Mouse (Mus musculus) heart, embryonic 15.5 days (tissue): ENCODE measurements at regions not wholly inside any gene's neighbourhood (a gene's known extent, or its start where the extent isn't known, plus 50 kb on each side); places are given as distances from the start of the nearest gene placed in this dataset.

ENCODE experiments used
- ATAC-seq: fragments of 200-750 bp; cut with Nextera tagmentation; replicated peaks from 2 replicates; pipeline ENCODE4 v1.8.0; 2017; ENCODE audit warnings: low read depth, moderate TSS enrichment; ENCODE audit not compliant: insufficient number of reproducible peaks, insufficient read depth, low FRiP score
- H3K27ac ChIP-seq: fragments of 300-500 bp; sonication (generic); 2 replicates; pipeline ENCODE4 v1.5.1; 2015; ENCODE audit warnings: mild to moderate bottlenecking, inconsistent platforms
- H3K27me3 ChIP-seq: fragments of 300-500 bp; sonication (generic); 2 replicates; pipeline ENCODE4 v1.6.1; 2015; ENCODE audit warnings: inconsistent platforms
- H3K36me3 ChIP-seq: fragments of 300-500 bp; sonication (generic); 2 replicates; pipeline ENCODE4 v1.6.1; 2015; ENCODE audit warnings: mild to moderate bottlenecking, inconsistent platforms
- H3K4me1 ChIP-seq: fragments of 300-500 bp; sonication (generic); replicated peaks from 2 replicates; pipeline ENCODE4 v1.6.1; 2015; ENCODE audit warnings: inconsistent platforms
- H3K4me2 ChIP-seq: fragments of 300-500 bp; sonication (generic); 2 replicates; pipeline ENCODE4 v1.6.1; 2015; ENCODE audit warnings: inconsistent platforms, mild to moderate bottlenecking, moderate library complexity
- H3K4me3 ChIP-seq: fragments of 300-500 bp; sonication (generic); 2 replicates; pipeline ENCODE4 v1.5.1; 2015; ENCODE audit warnings: mild to moderate bottlenecking, inconsistent platforms
- H3K9ac ChIP-seq: fragments of 300-500 bp; sonication (generic); 2 replicates; pipeline ENCODE4 v1.6.1; 2015; ENCODE audit warnings: mild to moderate bottlenecking, inconsistent platforms
- H3K9me3 ChIP-seq: fragments of 300-500 bp; sonication (generic); replicated peaks from 2 replicates; pipeline ENCODE4 v1.6.1; 2016; ENCODE audit warnings: inconsistent platforms
- WGBS: fragments of 180-500 bp; shearing (Covaris S2); methylation state at CpG from one replicate; pipeline ENCODE4 v1.1.7; 2015; ENCODE audit warnings: mixed read lengths; 5-methylcytosine and 5-hydroxymethylcytosine counted together

GRCm38 (mm10) chr13:103470141-103470540 lies 135.8 kb upstream of the Mast4 start:
- no peak overlapping the region for H3K9ac ChIP-seq
- 81% methylated on average over 6 of the region's 6 CpGs for WGBS
- H3K9me3 ChIP-seq, result no peaks in the 10 kb centered on the region
- H3K36me3 ChIP-seq, result no peaks in the 10 kb centered on the region
- no peaks in the 10 kb centered on the region for H3K4me1 ChIP-seq
- no peak overlapping the region for H3K4me2 ChIP-seq
- ATAC-seq, result no peak
- no peaks in the 10 kb centered on the region for H3K27me3 ChIP-seq
- H3K4me3 ChIP-seq, result no peak overlapping the region
- H3K27ac ChIP-seq, result no peak overlapping the region

DNA sequence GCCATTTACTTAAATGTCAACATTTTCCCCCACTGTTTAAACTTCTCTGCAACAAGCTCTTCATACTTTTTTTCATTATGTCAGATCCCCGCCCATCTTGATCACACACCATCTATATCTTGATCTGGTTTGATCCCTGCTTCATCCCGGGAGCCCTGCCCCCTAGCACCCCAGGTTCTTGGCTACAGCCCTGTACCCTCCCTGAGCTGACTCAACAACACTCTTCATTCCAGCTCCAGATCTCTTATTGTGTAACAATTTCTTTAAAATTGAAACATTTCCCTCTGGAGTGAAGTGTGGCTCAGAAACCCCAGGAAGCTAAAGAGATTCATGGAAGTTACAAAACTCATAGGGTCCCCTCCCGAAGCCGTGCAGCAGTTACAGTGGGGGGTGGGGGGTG lies 126.2 kb upstream of the Mast4 start:
- Histone ChIP-seq H3K4me3 (no peak overlapping the region), H3K27me3 (no peaks in the 10 kb centered on the region), H3K9me3 (no peaks in the 10 kb centered on the region), H3K9ac (no peak overlapping the region), H3K4me1 (no peaks in the 10 kb centered on the region), H3K4me2 (no peak overlapping the region), H3K36me3 (no peaks in the 10 kb centered on the region), H3K27ac (no peak overlapping the region)
- ATAC-seq, result no peak
- WGBS, result 74% methylated on average over 4 of the region's 4 CpGs

GRCm38 (mm10) chr13:103459486-103460147 lies 125.3 kb upstream of the Mast4 start:
- no peak for ATAC-seq
- no peak overlapping the region for H3K4me3 ChIP-seq
- no peaks in the 10 kb centered on the region for H3K36me3 ChIP-seq
- no peak overlapping the region for H3K9ac ChIP-seq
- H3K27ac ChIP-seq, result no peak overlapping the region
- no peak overlapping the region for H3K4me2 ChIP-seq
- H3K9me3 ChIP-seq, result no peaks in the 10 kb centered on the region
- WGBS, result 82% methylated on average over 13 of the region's 13 CpGs
- H3K4me1 ChIP-seq, result no peaks in the 10 kb centered on the region
- H3K27me3 ChIP-seq, result no peaks in the 10 kb centered on the region

GRCm38 (mm10) chr13:103452837-103453236 lies 118.5 kb upstream of the Mast4 start:
- ATAC-seq, result no peak
- Histone ChIP-seq H3K27me3 (no peaks in the 10 kb centered on the region), H3K4me3 (no peak overlapping the region), H3K4me2 (no peak overlapping the region), H3K36me3 (no peaks in the 10 kb centered on the region), H3K4me1 (no peaks in the 10 kb centered on the region), H3K9ac (no peak overlapping the region), H3K9me3 (no peaks in the 10 kb centered on the region), H3K27ac (no peak overlapping the region)
- 66% methylated on average over 4 of the region's 4 CpGs for WGBS

DNA sequence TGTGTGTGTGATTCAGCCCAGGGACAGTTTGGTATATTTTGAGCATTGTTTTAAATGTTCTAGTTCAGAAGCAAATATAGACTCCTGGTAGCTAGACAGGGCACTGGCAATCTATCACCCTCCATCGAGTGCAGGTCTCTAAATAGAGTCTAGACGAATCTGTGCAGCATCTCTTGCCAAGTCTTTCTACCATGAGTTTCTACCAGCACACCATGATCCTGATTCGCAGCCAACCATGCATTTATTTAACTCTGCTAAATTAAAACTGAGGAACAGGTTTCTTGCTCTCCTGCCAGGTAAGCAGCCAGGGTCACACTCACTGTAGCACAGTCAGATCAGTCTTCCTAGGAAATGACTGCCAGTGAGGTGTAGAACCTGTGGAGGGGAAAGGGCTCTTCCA lies 96.3 kb upstream of the Mast4 start:
- no peak for ATAC-seq
- H3K36me3 ChIP-seq, result no peaks in the 10 kb centered on the region
- no peak overlapping the region for H3K4me2 ChIP-seq
- H3K27me3 ChIP-seq, result no peaks in the 10 kb centered on the region
- H3K4me1 ChIP-seq, result no peaks in the 10 kb centered on the region
- H3K9me3 ChIP-seq, result no peaks in the 10 kb centered on the region
- no peak overlapping the region for H3K4me3 ChIP-seq
- H3K27ac ChIP-seq, result no peak overlapping the region
- WGBS, result 70% methylated on average over 3 of the region's 3 CpGs
- H3K9ac ChIP-seq, result no peak overlapping the region

GRCm38 (mm10) chr13:103424011-103424410 lies 89.7 kb upstream of the Mast4 start:
- Histone ChIP-seq H3K9me3 (no peaks in the 10 kb centered on the region), H3K36me3 (no peaks in the 10 kb centered on the region), H3K9ac (no peak overlapping the region), H3K4me1 (no peaks in the 10 kb centered on the region), H3K27ac (no peak overlapping the region), H3K4me3 (no peak overlapping the region), H3K27me3 (no peaks in the 10 kb centered on the region), H3K4me2 (no peak overlapping the region)
- ATAC-seq, result no peak
- whole genome bisulfite sequencing, result 84% methylated on average over 7 of the region's 7 CpGs

DNA sequence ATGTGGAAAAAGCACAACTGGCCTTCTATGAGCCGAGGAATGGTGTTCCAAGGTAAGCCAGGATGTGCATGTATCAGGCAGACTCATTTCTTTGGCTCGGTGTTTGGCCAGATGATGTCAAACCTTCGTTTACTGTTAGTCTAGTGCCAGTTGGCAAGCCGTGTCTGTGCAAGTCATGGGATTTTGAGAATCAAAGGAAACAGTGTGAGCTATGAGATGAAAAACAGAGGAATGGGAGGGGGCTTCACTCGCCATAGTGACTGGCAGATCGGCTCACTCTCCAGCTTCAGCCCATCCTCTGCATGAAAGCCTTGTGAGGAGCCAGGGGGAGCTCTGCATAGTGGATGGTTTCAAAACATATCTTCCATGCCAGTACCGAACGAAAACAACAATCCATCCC lies 89.1 kb upstream of the Mast4 start:
- 79% methylated on average over 8 of the region's 8 CpGs for WGBS
- Histone ChIP-seq H3K36me3 (no peaks in the 10 kb centered on the region), H3K27ac (no peak overlapping the region), H3K9me3 (no peaks in the 10 kb centered on the region; the same call in 1 of the 2 replicates), H3K4me1 (no peaks in the 10 kb centered on the region), H3K9ac (no peak overlapping the region), H3K4me3 (no peak overlapping the region), H3K4me2 (no peak overlapping the region), H3K27me3 (no peaks in the 10 kb centered on the region)
- no peak for ATAC-seq

DNA sequence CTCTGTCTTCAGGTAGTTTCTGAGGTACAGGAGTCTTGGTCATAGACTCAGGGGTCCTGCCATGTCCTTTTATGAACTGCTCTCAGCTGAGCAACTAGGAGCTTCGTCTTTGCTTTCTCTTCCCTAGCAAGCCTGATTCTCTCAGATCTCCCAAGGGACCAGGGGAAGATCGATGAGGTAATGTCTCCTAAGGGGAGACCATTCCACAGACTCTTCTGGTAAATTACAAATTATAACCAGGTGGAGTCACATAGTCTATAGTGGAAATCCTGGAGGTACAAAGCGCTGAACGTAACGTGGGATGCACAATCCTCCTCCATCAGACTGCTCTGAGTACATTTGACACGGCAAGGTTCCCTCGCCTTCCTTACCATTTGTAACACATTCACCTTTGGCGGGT lies 88.7 kb upstream of the Mast4 start:
- H3K27ac ChIP-seq, result no peak overlapping the region
- WGBS, result 85% methylated on average over 8 of the region's 8 CpGs
- H3K4me2 ChIP-seq, result no peak overlapping the region
- H3K4me1 ChIP-seq, result no peaks in the 10 kb centered on the region
- no peaks in the 10 kb centered on the region; the same call in 1 of the 2 replicates for H3K9me3 ChIP-seq
- H3K27me3 ChIP-seq, result no peaks in the 10 kb centered on the region
- H3K9ac ChIP-seq, result no peak overlapping the region
- no peak overlapping the region for H3K4me3 ChIP-seq
- no peak for ATAC-seq
- H3K36me3 ChIP-seq, result no peaks in the 10 kb centered on the region

DNA sequence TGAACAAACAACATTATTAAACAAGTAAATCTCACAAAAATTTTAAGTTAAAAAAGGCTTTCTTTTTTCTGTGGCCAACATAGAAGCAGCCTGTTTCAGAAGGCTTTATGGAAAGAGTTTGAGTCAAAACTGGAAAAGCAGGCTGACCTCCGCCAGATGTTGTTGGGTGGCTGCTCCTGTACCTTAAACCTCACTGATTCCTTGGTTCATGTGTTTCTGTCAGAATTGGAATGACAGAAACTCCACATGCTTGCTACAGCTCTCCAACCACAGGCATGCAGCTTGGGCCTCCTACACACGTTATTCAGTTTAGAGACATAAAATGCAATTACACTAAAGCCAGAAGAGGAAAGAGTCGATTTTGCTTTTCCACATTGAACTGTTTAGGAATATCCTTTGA lies 84.8 kb upstream of the Mast4 start:
- Histone ChIP-seq H3K27me3 (no peaks in the 10 kb centered on the region), H3K9me3 (no peaks in the 10 kb centered on the region; the same call in 1 of the 2 replicates), H3K36me3 (no peaks in the 10 kb centered on the region), H3K4me1 (no peaks in the 10 kb centered on the region), H3K9ac (no peak overlapping the region), H3K27ac (no peak overlapping the region), H3K4me3 (no peak overlapping the region), H3K4me2 (no peak overlapping the region)
- ATAC-seq, result no peak
- 76% methylated on average over 3 of the region's 3 CpGs for WGBS

- Histone ChIP-seq H3K27ac (no peak overlapping the region), H3K27me3 (no peaks in the 10 kb centered on the region), H3K4me3 (no peak overlapping the region), H3K36me3 (no peaks in the 10 kb centered on the region), H3K9me3 (no peaks in the 10 kb centered on the region; the same call in 1 of the 2 replicates), H3K9ac (no peak overlapping the region), H3K4me1 (no peaks in the 10 kb centered on the region), H3K4me2 (no peak overlapping the region)
- 84% methylated on average over 5 of the region's 5 CpGs for WGBS
- ATAC-seq, result no peak
Measured at GRCm38 (mm10) chr13:103417256-103417655, 83.0 kb upstream of the Mast4 start.

GRCm38 (mm10) chr13:103415335-103415734 lies 81.0 kb upstream of the Mast4 start:
- Histone ChIP-seq H3K9me3 (no peaks in the 10 kb centered on the region; the same call in 1 of the 2 replicates), H3K36me3 (no peaks in the 10 kb centered on the region), H3K27me3 (no peaks in the 10 kb centered on the region), H3K9ac (no peak overlapping the region), H3K4me1 (no peaks in the 10 kb centered on the region), H3K4me3 (no peak overlapping the region), H3K27ac (no peak overlapping the region), H3K4me2 (no peak overlapping the region)
- whole genome bisulfite sequencing, result 73% methylated on average over 4 of the region's 4 CpGs
- no peak for ATAC-seq

DNA sequence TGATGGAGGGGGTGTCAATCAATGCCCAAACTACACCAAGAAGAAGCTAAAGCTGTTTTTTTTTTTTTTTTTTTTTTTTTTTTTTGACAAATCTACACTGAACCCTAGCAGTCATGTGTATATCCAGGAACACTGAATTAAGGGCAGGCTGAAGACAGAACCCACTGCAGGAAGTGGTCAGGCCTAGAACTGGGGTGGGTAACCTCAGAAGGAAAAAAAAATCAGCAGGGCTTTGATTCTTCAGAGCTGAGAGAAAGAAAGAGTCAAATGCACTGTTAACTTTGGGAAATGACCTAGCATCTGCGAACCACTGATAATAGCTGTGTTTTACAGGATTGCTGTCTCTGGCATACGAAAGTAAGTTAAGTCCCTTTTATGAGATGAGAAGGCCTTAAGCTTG lies 78.3 kb upstream of the Mast4 start:
- Histone ChIP-seq H3K4me2 (no peak overlapping the region), H3K27me3 (no peaks in the 10 kb centered on the region), H3K36me3 (no peaks in the 10 kb centered on the region), H3K4me3 (no peak overlapping the region), H3K4me1 (no peaks in the 10 kb centered on the region), H3K9me3 (no peaks in the 10 kb centered on the region), H3K9ac (no peak overlapping the region), H3K27ac (no peak overlapping the region)
- ATAC-seq, result no peak
- WGBS, result 52% methylated on average over 2 of the region's 2 CpGs
